Mouse (Mus musculus) liver, embryonic 14.5 days (tissue): ENCODE results near the gene Map3k5.

ENCODE experiments used
- CTCF ChIP-seq: IDR thresholded peaks from 2 replicates; pipeline ENCODE4 v1.5.1; 2016; ENCODE audit warnings: antibody characterized with exemption, low read depth, control low read depth
- EP300 ChIP-seq: IDR thresholded peaks from 2 replicates; pipeline ENCODE4 v1.6.1; 2016; ENCODE audit warnings: antibody characterized with exemption, low read depth

DNA sequence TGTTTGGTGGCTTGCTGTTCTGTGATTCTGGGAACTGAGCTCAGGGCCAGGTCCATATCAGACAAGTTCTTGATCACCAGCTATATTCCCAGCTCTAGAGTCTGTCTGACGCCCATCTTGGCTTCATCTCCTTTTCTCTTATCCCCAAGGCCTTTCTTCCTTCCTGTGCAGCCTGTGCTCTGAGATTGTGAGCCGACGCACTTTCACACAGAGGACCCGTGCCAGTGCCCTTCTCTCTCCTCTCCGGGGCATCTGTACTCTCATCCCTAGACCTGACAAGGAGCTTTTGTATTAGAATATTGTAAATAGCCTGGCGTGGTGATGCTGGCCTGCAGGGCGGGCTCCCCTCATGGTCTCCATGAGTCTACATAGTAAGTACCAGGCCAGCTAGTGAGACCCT lies 221.1 kb downstream of the Map3k5 start:
- TF ChIP-seq CTCF (no peak), EP300 (no peak)
